Mouse (Mus musculus) liver, adult 2 months (tissue): ENCODE data around the gene 1700013G24Rik.

Source experiments
- CTCF ChIP-seq: fragments of 200-500 bp; IDR thresholded peaks from 2 replicates; pipeline ENCODE4 v1.5.1; 2011; ENCODE audit warnings: low read depth, low read length, control low read depth
- POLR2A ChIP-seq: fragments of 200-500 bp; IDR thresholded peaks from 2 replicates; pipeline ENCODE4 v1.6.1; 2011; ENCODE audit warnings: low read length, control low read depth; ENCODE audit not compliant: insufficient read depth; ENCODE audit errors: extremely low read depth

GRCm38 (mm10) chr4:137461981-137462690 is 9.1 kb downstream of the 1700013G24Rik start:
- no peak for TF ChIP-seq CTCF
- no peak for TF ChIP-seq POLR2A
